Mouse (Mus musculus): Measurements from ENCODE around the gene BC067074. TPM values are rescaled to one million over a fixed set of nuclear protein-coding genes. Genes with fewer than 3 reads are reported as not detected.

The BC067074 gene
- polyA plus RNA-seq, 1 experiment from 2014 or later = 5.9 TPM

DNA sequence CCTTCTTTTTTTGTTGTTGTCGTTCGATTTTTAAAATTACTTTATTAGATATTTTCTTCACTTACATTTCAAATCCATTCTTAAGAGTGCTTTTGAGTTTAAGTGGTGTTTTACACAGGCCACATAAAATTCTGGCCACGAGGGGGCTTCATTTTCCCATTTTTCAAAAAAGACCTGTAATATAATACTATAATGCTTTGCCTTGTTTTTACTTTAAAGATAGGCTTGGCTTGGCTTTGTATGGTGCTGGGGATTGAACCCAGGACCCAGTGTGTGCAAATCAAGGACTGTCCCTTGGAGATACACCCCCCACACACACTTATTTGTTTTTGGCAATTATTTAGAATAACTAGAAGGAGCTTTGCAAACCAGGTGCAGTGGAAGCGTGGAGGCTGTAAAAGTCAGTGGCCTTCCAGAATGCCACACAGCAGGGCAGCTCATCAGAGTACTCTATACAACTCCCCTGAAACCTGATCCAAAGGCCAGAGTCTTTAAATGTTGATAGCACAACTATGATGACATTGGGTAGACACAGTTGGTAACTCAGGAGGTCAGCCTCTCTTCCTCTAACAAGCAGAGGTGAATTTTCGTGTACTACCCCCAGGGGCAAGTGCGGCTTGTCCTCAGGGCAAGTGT lies 44.4 kb downstream of the BC067074 start:
- 51% methylated on average over 6 of the region's 6 CpGs for WGBS
- no peak overlapping the region for H3K27ac ChIP-seq (ENCODE audit: low read length)
- no peak overlapping the region for H3K4me2 ChIP-seq (ENCODE audit: low read depth, low read length)
- no peak overlapping the region for H3K9ac ChIP-seq (ENCODE audit: low read length)
- ATAC-seq (ENCODE audit: low read depth) = peak; percentile 65; the same call in 1 of the 2 replicates
- no peaks in the 10 kb centered on the region for H3K27me3 ChIP-seq (ENCODE audit: control insufficient read depth, insufficient read depth, low read depth, low read length)
- no peaks in the 10 kb centered on the region for H3K9me3 ChIP-seq (ENCODE audit: control insufficient read depth, low read length)
- 0 out of 2 replicates have a peak, but pooled peaks cover under 1% of the 10 kb centered on the region for H3K4me1 ChIP-seq (replicated peaks; ENCODE audit: control insufficient read depth, insufficient read depth, low read length)
- H3K36me3 ChIP-seq (ENCODE audit: control insufficient read depth, insufficient read depth, low read length) = no peaks in the 10 kb centered on the region
- H3K4me3 ChIP-seq (ENCODE audit: low read length) = no peak overlapping the region

DNA sequence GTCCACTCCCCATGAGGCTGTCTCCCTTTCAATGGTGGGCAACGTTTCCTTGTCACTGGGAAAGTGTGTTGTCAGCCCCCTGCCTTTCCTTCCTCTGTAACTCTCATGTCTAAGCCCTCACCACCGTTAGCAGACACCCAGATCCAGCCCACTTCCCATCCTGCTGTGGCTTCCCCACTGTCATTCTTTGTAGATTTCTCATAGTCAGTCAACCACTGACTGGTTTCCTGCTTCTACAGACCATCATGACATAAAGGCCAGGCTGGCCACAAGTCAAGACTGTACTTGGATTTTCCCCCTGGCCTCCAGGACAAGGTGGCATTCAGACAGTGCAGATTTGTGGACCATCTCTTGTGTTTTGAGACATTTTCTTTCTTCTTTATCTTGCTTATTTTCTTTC lies 47.7 kb downstream of the BC067074 start:
- Histone ChIP-seq H3K4me2 (ENCODE audit: low read depth, low read length) (no peak overlapping the region), H3K9me3 (ENCODE audit: control insufficient read depth, low read length) (no peaks in the 10 kb centered on the region), H3K4me3 (ENCODE audit: low read length) (no peak overlapping the region), H3K4me1 (replicated peaks; ENCODE audit: control insufficient read depth, insufficient read depth, low read length) (0 out of 2 replicates have a peak, but pooled peaks cover 2% of the 10 kb centered on the region), H3K27me3 (ENCODE audit: control insufficient read depth, insufficient read depth, low read depth, low read length) (no peaks in the 10 kb centered on the region), H3K27ac (ENCODE audit: low read length) (no peak overlapping the region), H3K9ac (ENCODE audit: low read length) (no peak overlapping the region), H3K36me3 (ENCODE audit: control insufficient read depth, insufficient read depth, low read length) (no peaks in the 10 kb centered on the region)
- no peak for ATAC-seq (ENCODE audit: low read depth)
- 64% methylated on average over 2 of the region's 2 CpGs for WGBS

DNA sequence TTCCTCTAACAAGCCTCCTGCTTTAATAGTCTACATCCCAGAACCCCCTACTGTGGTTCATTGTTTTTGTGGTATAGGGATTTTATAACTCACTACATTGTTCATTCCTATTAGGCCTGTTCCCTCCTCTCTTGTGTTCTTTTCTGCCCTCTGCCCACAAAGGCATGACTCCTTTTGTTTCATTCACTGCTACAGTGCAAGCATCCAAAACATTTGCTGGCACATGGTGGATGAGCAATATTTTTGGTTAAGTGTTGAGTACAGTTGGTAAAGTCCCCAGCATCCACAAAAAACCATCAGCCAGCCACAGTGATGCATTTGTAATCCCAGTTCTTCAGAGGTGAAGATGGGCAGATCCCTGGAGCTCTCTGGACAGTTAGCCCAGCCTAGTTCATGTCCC lies 48.2 kb downstream of the BC067074 start:
- 0 out of 2 replicates have a peak, but pooled peaks cover 2% of the 10 kb centered on the region for H3K4me1 ChIP-seq (replicated peaks; ENCODE audit: control insufficient read depth, insufficient read depth, low read length)
- no peak overlapping the region for H3K4me3 ChIP-seq (ENCODE audit: low read length)
- no peaks in the 10 kb centered on the region for H3K9me3 ChIP-seq (ENCODE audit: control insufficient read depth, low read length)
- no peak for ATAC-seq (ENCODE audit: low read depth)
- H3K36me3 ChIP-seq (ENCODE audit: control insufficient read depth, insufficient read depth, low read length) = no peaks in the 10 kb centered on the region
- no peak overlapping the region for H3K9ac ChIP-seq (ENCODE audit: low read length)
- H3K4me2 ChIP-seq (ENCODE audit: low read depth, low read length) = no peak overlapping the region
- H3K27me3 ChIP-seq (ENCODE audit: control insufficient read depth, insufficient read depth, low read depth, low read length) = no peaks in the 10 kb centered on the region
- H3K27ac ChIP-seq (ENCODE audit: low read length) = no peak overlapping the region

DNA sequence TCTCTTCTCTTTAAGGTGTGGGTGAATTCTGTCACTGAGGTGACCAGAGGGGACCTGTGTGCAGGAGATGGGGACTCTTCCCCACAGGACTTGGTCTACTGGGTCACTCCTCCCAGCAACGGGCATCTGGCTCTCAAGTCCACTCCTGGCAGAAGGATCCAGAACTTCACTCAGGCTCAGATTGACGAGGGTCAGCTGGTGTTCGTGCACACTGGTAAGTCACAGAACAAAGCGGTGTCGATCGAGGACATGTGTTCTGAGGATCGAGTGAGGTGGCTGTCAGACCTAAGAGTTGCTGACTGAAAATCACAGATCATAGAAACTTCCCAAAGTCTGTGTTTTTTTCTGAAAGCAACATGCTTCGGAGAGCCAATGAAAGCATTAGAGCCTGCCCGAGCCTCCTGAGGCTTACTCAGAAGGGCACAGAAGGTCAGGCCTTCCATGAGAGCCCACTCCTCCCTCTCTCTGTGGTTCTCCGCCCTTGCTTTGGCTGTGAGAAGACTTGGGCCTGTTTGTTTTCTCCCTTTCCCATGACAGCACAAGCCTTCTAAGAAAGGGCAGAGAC lies 49.5 kb downstream of the BC067074 start:
- no peaks in the 10 kb centered on the region for H3K27me3 ChIP-seq (ENCODE audit: control insufficient read depth, insufficient read depth, low read depth, low read length)
- no peak overlapping the region for H3K27ac ChIP-seq (ENCODE audit: low read length)
- H3K4me2 ChIP-seq (ENCODE audit: low read depth, low read length) = no peak overlapping the region
- ATAC-seq (ENCODE audit: low read depth) = peak; percentile 60; the same call in 1 of the 2 replicates
- no peaks in the 10 kb centered on the region for H3K9me3 ChIP-seq (ENCODE audit: control insufficient read depth, low read length)
- no peak overlapping the region for H3K4me3 ChIP-seq (ENCODE audit: low read length)
- H3K4me1 ChIP-seq (replicated peaks; ENCODE audit: control insufficient read depth, insufficient read depth, low read length) = 0 out of 2 replicates have a peak, but pooled peaks cover 2% of the 10 kb centered on the region
- WGBS = 51% methylated on average over 10 of the region's 10 CpGs
- H3K36me3 ChIP-seq (ENCODE audit: control insufficient read depth, insufficient read depth, low read length) = no peaks in the 10 kb centered on the region
- H3K9ac ChIP-seq (ENCODE audit: low read length) = no peak overlapping the region

DNA sequence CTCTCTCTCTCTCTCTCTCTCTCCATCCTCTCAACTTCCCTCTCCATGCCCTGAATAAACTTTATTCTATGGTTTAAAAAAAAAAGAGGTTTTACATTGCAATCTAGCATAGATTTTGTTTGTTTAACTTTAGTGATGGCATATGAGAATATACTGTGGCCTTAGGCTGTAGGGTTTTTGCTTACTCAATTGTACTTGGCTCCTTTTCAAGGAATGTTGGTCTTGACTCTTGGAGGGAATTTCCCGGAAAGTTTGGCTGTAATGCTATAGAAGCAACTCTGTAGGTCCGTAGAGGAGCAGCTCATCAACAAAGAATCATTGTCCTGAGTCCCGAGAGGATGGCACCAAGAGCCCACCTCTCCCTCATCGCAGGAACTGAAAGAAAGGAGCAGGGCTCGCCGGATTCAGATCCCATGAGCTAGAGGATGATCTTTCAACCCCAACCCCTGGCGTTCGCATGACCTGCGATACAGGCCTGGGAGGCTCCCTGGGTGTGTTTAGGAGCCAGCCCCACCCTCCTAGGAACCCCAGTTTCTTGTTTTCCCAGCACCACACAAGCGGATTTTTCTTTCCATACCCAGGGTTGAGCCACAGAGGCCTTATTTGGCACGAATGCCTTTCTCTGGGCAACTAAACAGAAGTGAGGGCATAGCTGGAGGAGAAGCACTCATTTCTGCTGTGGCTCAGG lies 57.9 kb downstream of the BC067074 start:
- Histone ChIP-seq H3K9me3 (ENCODE audit: control insufficient read depth, low read length) (no peaks in the 10 kb centered on the region), H3K4me1 (replicated peaks; ENCODE audit: control insufficient read depth, insufficient read depth, low read length) (peaks cover 6% of the 10 kb centered on the region), H3K27me3 (ENCODE audit: control insufficient read depth, insufficient read depth, low read depth, low read length) (no peaks in the 10 kb centered on the region), H3K9ac (ENCODE audit: low read length) (no peak overlapping the region), H3K4me2 (ENCODE audit: low read depth, low read length) (no peak overlapping the region), H3K4me3 (ENCODE audit: low read length) (no peak overlapping the region), H3K27ac (ENCODE audit: low read length) (peak overlapping the region; percentile 61), H3K36me3 (ENCODE audit: control insufficient read depth, insufficient read depth, low read length) (no peaks in the 10 kb centered on the region)
- 56% methylated on average over 11 of the region's 11 CpGs for WGBS
- peak; percentile 93 for ATAC-seq (ENCODE audit: low read depth)

DNA sequence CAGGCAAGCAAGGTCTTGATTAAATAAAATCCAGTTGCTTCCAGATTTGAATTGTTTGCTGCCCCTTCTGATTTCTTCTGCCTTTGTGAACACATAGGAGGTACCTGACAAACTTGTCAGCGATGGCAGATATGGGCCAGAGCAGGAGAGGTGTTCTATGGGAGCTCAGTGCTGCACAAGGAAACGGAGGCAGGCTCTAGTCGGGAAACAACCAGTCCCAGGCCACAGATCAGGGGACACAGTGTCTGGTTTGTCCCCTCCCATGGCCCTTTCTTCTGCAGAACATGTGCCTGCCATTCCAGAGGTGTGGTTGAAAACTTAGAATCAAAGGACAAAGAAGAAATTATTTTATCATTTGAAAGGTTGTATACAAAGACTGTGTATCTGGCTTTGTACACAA lies 60.6 kb downstream of the BC067074 start:
- Histone ChIP-seq H3K9ac (ENCODE audit: low read length) (no peak overlapping the region), H3K27me3 (ENCODE audit: control insufficient read depth, insufficient read depth, low read depth, low read length) (no peaks in the 10 kb centered on the region), H3K27ac (ENCODE audit: low read length) (no peak overlapping the region), H3K4me2 (ENCODE audit: low read depth, low read length) (no peak overlapping the region), H3K36me3 (ENCODE audit: control insufficient read depth, insufficient read depth, low read length) (no peaks in the 10 kb centered on the region), H3K9me3 (ENCODE audit: control insufficient read depth, low read length) (no peaks in the 10 kb centered on the region), H3K4me3 (ENCODE audit: low read length) (no peak overlapping the region), H3K4me1 (replicated peaks; ENCODE audit: control insufficient read depth, insufficient read depth, low read length) (peaks cover 6% of the 10 kb centered on the region)
- 76% methylated on average over 3 of the region's 3 CpGs for WGBS
- ATAC-seq (ENCODE audit: low read depth) = no peak

DNA sequence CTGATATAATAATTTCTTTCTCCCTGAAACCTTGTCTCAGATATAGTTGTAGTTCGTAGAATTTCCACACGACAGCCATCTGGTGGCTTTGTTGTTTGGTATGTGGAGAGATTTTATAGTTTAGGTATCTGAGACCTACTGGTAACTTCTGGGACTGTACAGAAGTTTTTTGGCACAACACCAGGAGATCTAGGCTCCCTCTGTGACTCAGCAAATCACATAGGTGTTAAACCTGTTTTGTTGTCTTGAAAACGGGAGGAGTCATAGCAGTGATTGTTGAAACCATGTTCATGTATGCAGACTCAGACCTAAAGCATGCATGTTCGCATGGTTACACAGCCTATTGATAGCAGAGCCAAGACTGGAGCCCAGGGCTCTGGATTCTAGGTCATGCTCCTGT lies 61.0 kb downstream of the BC067074 start:
- no peak overlapping the region for H3K27ac ChIP-seq (ENCODE audit: low read length)
- H3K4me2 ChIP-seq (ENCODE audit: low read depth, low read length) = no peak overlapping the region
- no peak for ATAC-seq (ENCODE audit: low read depth)
- H3K4me1 ChIP-seq (replicated peaks; ENCODE audit: control insufficient read depth, insufficient read depth, low read length) = peaks cover 6% of the 10 kb centered on the region
- no peaks in the 10 kb centered on the region for H3K27me3 ChIP-seq (ENCODE audit: control insufficient read depth, insufficient read depth, low read depth, low read length)
- H3K4me3 ChIP-seq (ENCODE audit: low read length) = no peak overlapping the region
- WGBS = 84% methylated on average over 4 of the region's 4 CpGs
- H3K36me3 ChIP-seq (ENCODE audit: control insufficient read depth, insufficient read depth, low read length) = no peaks in the 10 kb centered on the region
- no peaks in the 10 kb centered on the region for H3K9me3 ChIP-seq (ENCODE audit: control insufficient read depth, low read length)
- no peak overlapping the region for H3K9ac ChIP-seq (ENCODE audit: low read length)

DNA sequence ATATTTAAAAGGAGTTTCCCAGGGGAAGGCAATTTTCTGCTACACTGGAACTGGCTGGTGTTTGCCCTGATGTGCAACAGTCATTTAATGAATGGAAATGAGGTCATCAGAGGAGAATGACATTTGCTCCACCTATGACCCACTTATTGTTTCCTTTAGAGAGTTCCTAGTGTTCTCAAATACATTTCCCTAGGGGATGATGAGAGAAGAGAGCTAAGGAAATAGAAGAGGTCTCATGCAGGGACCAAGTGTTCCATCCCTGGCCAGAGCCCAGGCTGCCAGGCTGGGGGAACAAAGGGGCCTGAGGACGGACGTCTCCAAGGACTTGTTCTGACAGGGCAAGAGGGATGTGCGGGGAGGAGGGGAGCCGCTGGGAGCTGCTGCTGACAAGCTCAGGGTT lies 62.1 kb downstream of the BC067074 start:
- H3K9ac ChIP-seq (ENCODE audit: low read length) = no peak overlapping the region
- 48% methylated on average over 4 of the region's 4 CpGs for WGBS
- no peaks in the 10 kb centered on the region for H3K9me3 ChIP-seq (ENCODE audit: control insufficient read depth, low read length)
- ATAC-seq (ENCODE audit: low read depth) = no peak
- H3K36me3 ChIP-seq (ENCODE audit: control insufficient read depth, insufficient read depth, low read length) = no peaks in the 10 kb centered on the region
- H3K4me1 ChIP-seq (replicated peaks; ENCODE audit: control insufficient read depth, insufficient read depth, low read length) = peaks cover 6% of the 10 kb centered on the region
- no peak overlapping the region for H3K4me3 ChIP-seq (ENCODE audit: low read length)
- H3K4me2 ChIP-seq (ENCODE audit: low read depth, low read length) = no peak overlapping the region
- H3K27me3 ChIP-seq (ENCODE audit: control insufficient read depth, insufficient read depth, low read depth, low read length) = no peaks in the 10 kb centered on the region
- H3K27ac ChIP-seq (ENCODE audit: low read length) = no peak overlapping the region

DNA sequence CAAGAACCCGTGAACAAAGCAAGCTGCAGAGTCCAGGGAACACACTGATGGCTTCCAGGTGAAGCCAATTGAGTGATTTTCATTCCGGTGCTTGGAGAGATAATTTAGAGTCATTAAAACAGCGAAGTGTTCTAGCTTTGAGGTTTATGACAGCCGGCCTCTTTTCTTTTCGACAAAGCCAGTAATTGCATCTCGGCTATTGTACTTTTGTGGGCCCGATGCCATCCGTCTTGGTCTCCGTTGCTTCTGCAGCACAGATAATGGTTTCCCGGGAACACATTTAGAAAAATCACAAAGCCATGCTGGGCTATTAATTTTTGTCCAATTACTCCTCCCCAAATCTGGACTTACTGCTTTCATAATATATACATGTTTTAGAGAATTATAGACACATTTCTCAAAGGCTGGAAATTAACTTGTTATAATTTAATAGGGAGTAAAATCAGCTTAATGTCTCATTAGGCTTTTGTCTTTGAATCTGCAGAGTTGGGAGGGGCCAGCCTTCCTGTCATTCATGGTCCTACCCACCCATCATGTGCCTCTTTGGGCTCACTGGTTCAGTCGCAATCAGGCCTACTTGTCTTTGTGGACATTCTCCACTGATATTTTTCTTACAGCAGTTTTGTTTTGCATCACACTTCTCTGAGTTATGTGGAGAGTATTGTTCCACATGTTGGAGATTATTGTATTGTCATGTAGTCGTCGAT lies 64.6 kb downstream of the BC067074 start:
- WGBS = 85% methylated on average over 13 of the region's 13 CpGs
- Histone ChIP-seq H3K4me2 (ENCODE audit: low read depth, low read length) (no peak overlapping the region), H3K27ac (ENCODE audit: low read length) (no peak overlapping the region), H3K9ac (ENCODE audit: low read length) (no peak overlapping the region), H3K4me1 (replicated peaks; ENCODE audit: control insufficient read depth, insufficient read depth, low read length) (no peaks in the 10 kb centered on the region), H3K27me3 (ENCODE audit: control insufficient read depth, insufficient read depth, low read depth, low read length) (no peaks in the 10 kb centered on the region), H3K4me3 (ENCODE audit: low read length) (no peak overlapping the region), H3K9me3 (ENCODE audit: control insufficient read depth, low read length) (no peaks in the 10 kb centered on the region), H3K36me3 (ENCODE audit: control insufficient read depth, insufficient read depth, low read length) (no peaks in the 10 kb centered on the region)
- no peak for ATAC-seq (ENCODE audit: low read depth)

All from lung, embryonic 16.5 days (tissue).